Mouse (Mus musculus) hindbrain, postnatal 0 days (tissue): Measurements from ENCODE around the gene Nfasc. TPM values are rescaled to one million over a fixed set of nuclear protein-coding genes. Genes with fewer than 3 reads are reported as not detected.

Experiments
- ATAC-seq: fragments of 200-750 bp; cut with Nextera tagmentation; 2 replicates; pipeline ENCODE4 v1.8.0; 2017; ENCODE audit warnings: mild to moderate bottlenecking, moderate TSS enrichment, moderate library complexity
- DNase-seq: peaks from one replicate; pipeline ENCODE4 v3.0.0-alpha.2; 2015; ENCODE audit warnings: low spot score
- H3K27ac ChIP-seq: fragments of 300-500 bp; sonication (generic); 2 replicates; pipeline ENCODE4 v1.5.1; 2014; ENCODE audit warnings: mild to moderate bottlenecking
- H3K27me3 ChIP-seq: fragments of 300-500 bp; sonication (generic); 2 replicates; pipeline ENCODE4 v1.6.1; 2014; ENCODE audit warnings: low read length, mixed read lengths; ENCODE audit not compliant: insufficient read depth
- H3K36me3 ChIP-seq: fragments of 300-500 bp; sonication (generic); 2 replicates; pipeline ENCODE4 v1.6.1; 2014; ENCODE audit warnings: low read length, mixed read lengths; ENCODE audit not compliant: insufficient read depth
- H3K4me1 ChIP-seq: fragments of 300-500 bp; sonication (generic); 2 replicates; pipeline ENCODE4 v1.6.1; 2014; ENCODE audit warnings: antibody characterized with exemption, low read length, mixed read lengths; ENCODE audit not compliant: insufficient read depth
- H3K4me2 ChIP-seq: fragments of 300-500 bp; sonication (generic); 2 replicates; pipeline ENCODE4 v1.6.1; 2014; ENCODE audit warnings: low read depth, mild to moderate bottlenecking, low read length, moderate library complexity, mixed read lengths
- H3K4me3 ChIP-seq: fragments of 300-500 bp; sonication (generic); 2 replicates; pipeline ENCODE4 v1.5.1; 2014; ENCODE audit warnings: low read length
- H3K9ac ChIP-seq: fragments of 300-500 bp; sonication (generic); replicated peaks from 2 replicates; pipeline ENCODE4 v1.6.1; 2014; ENCODE audit warnings: mild to moderate bottlenecking, low read length, moderate library complexity, mixed read lengths
- H3K9me3 ChIP-seq: fragments of 300-500 bp; sonication (generic); 2 replicates; pipeline ENCODE4 v1.6.1; 2016; ENCODE audit warnings: low read length, mixed read lengths
- CTCF ChIP-seq: IDR thresholded peaks from 2 replicates; pipeline ENCODE4 v1.5.1; 2016; ENCODE audit warnings: antibody characterized with exemption, control low read depth, low read depth
- WGBS: fragments of 180-500 bp; shearing (Covaris S2); extraction: QIAGEN DNeasy Blood & Tissue Kit; methylation state at CpG from one replicate; pipeline ENCODE4 v1.1.7; 2014; 5-methylcytosine and 5-hydroxymethylcytosine counted together
- polyA plus RNA-seq: library from polyadenylated mRNA; unstranded; fragments of >200 nt; fragmentation: Nextera tagmentation; extraction: Ambion mirVana; gene quantifications from 2 replicates; pipeline ENCODE4 v1.2.1, GENCODE M21; 2015
- total RNA-seq: library from RNA; depleted of rRNA; stranded (reverse); fragments of >200 nt; gene quantifications from 2 replicates; pipeline ENCODE4 v1.2.3, GENCODE M21; 2014

The Nfasc gene
- total and polyA plus RNA-seq, 2 experiments from 2014 or later, result 30.5 to 69.6 TPM

- ATAC-seq, result no peak
- TF ChIP-seq CTCF, result no peak
- H3K27me3 ChIP-seq, result no peaks in the 10 kb centered on the region
- 0 out of 2 replicates have a peak overlapping the region, but pooled peaks have one; percentile 15 for H3K27ac ChIP-seq
- no peak for DNase-seq
- no peak overlapping the region for H3K9ac ChIP-seq
- 61% methylated on average over 3 of the region's 3 CpGs for WGBS
- no peaks in the 10 kb centered on the region for H3K4me1 ChIP-seq
- no peak overlapping the region for H3K4me2 ChIP-seq
- H3K9me3 ChIP-seq, result no peaks in the 10 kb centered on the region
- no peaks in the 10 kb centered on the region for H3K36me3 ChIP-seq
- H3K4me3 ChIP-seq, result no peak overlapping the region
Observed at GRCm38 (mm10) chr1:132689181-132689580, 52.4 kb downstream of the Nfasc start.

- DNase-seq (no peak), ATAC-seq (peak; percentile 40; the same call in 1 of the 2 replicates)
- H3K27ac ChIP-seq, result no peak overlapping the region
- 37% methylated on average over 12 of the region's 12 CpGs for WGBS
- TF ChIP-seq CTCF, result no peak
- H3K9ac ChIP-seq, result no peak overlapping the region
- H3K9me3 ChIP-seq, result no peaks in the 10 kb centered on the region
- H3K4me3 ChIP-seq, result no peak overlapping the region
- H3K4me1 ChIP-seq, result no peaks in the 10 kb centered on the region
- H3K4me2 ChIP-seq, result no peak overlapping the region
- H3K36me3 ChIP-seq, result no peaks in the 10 kb centered on the region
- no peaks in the 10 kb centered on the region for H3K27me3 ChIP-seq
Observed at GRCm38 (mm10) chr1:132678935-132679334, 62.7 kb downstream of the Nfasc start.

- Histone ChIP-seq H3K4me1 (no peaks in the 10 kb centered on the region), H3K9ac (no peak overlapping the region), H3K27ac (no peak overlapping the region), H3K9me3 (no peaks in the 10 kb centered on the region), H3K4me3 (no peak overlapping the region), H3K36me3 (no peaks in the 10 kb centered on the region), H3K27me3 (no peaks in the 10 kb centered on the region), H3K4me2 (no peak overlapping the region)
- DNase-seq, result no peak
- peak; percentile 38 for TF ChIP-seq CTCF
- no peak for ATAC-seq
- 42% methylated on average over 5 of the region's 5 CpGs for WGBS
Observed at GRCm38 (mm10) chr1:132678076-132678475, 63.5 kb downstream of the Nfasc start.

- Histone ChIP-seq H3K27me3 (no peaks in the 10 kb centered on the region), H3K27ac (no peak overlapping the region), H3K36me3 (no peaks in the 10 kb centered on the region), H3K9me3 (no peaks in the 10 kb centered on the region), H3K9ac (no peak overlapping the region), H3K4me1 (no peaks in the 10 kb centered on the region), H3K4me3 (no peak overlapping the region), H3K4me2 (no peak overlapping the region)
- DNase-seq (no peak), ATAC-seq (no peak)
- TF ChIP-seq CTCF, result no peak
- WGBS, result 83% methylated on average over 3 of the region's 3 CpGs
Observed at GRCm38 (mm10) chr1:132672704-132673103, 68.9 kb downstream of the Nfasc start.

GRCm38 (mm10) chr1:132669200-132669599 lies 72.4 kb downstream of the Nfasc start:
- H3K27ac ChIP-seq, result no peak overlapping the region
- H3K4me1 ChIP-seq, result no peaks in the 10 kb centered on the region
- H3K9me3 ChIP-seq, result no peaks in the 10 kb centered on the region
- no peak overlapping the region for H3K4me2 ChIP-seq
- WGBS, result 86% methylated on average over 6 of the region's 6 CpGs
- DNase-seq (no peak), ATAC-seq (no peak)
- H3K27me3 ChIP-seq, result no peaks in the 10 kb centered on the region
- H3K9ac ChIP-seq, result no peak overlapping the region
- no peaks in the 10 kb centered on the region for H3K36me3 ChIP-seq
- H3K4me3 ChIP-seq, result no peak overlapping the region
- no peak for TF ChIP-seq CTCF

GRCm38 (mm10) chr1:132660354-132660753 lies 81.2 kb downstream of the Nfasc start:
- H3K36me3 ChIP-seq, result no peaks in the 10 kb centered on the region
- DNase-seq (no peak), ATAC-seq (peak; percentile 22; the same call in 1 of the 2 replicates)
- H3K4me3 ChIP-seq, result no peak overlapping the region
- 0 out of 2 replicates have a peak, but pooled peaks cover 22% of the 10 kb centered on the region for H3K4me1 ChIP-seq
- WGBS, result 33% methylated on average over 4 of the region's 4 CpGs
- H3K9ac ChIP-seq, result no peak overlapping the region
- no peak for TF ChIP-seq CTCF
- H3K4me2 ChIP-seq, result no peak overlapping the region
- peak overlapping the region; percentile 68 for H3K27ac ChIP-seq
- no peaks in the 10 kb centered on the region for H3K9me3 ChIP-seq
- H3K27me3 ChIP-seq, result no peaks in the 10 kb centered on the region

- Histone ChIP-seq H3K36me3 (no peaks in the 10 kb centered on the region), H3K9ac (no peak overlapping the region), H3K4me3 (no peak overlapping the region), H3K4me2 (no peak overlapping the region), H3K27me3 (no peaks in the 10 kb centered on the region), H3K4me1 (peaks cover 29% of the 10 kb centered on the region; the same call in 1 of the 2 replicates), H3K9me3 (no peaks in the 10 kb centered on the region), H3K27ac (peak overlapping the region; percentile 68)
- no peak for ATAC-seq
- no peak for TF ChIP-seq CTCF
- no peak for DNase-seq
- WGBS, result 2% methylated on average over 3 of the region's 3 CpGs
Observed at GRCm38 (mm10) chr1:132659604-132660003, 82.0 kb downstream of the Nfasc start.
